Mouse (Mus musculus): ENCODE measurements around the gene Sec16b. TPM values are rescaled to one million over a fixed set of nuclear protein-coding genes. Genes with fewer than 3 reads are reported as not detected.
A peak's percentile ranks its signal among the peaks of the same experiment; 100 is the strongest.

Sec16b gene
- total and polyA plus RNA-seq, 3 experiments = 0.76 to 3.2 (median 1.2) TPM

DNA sequence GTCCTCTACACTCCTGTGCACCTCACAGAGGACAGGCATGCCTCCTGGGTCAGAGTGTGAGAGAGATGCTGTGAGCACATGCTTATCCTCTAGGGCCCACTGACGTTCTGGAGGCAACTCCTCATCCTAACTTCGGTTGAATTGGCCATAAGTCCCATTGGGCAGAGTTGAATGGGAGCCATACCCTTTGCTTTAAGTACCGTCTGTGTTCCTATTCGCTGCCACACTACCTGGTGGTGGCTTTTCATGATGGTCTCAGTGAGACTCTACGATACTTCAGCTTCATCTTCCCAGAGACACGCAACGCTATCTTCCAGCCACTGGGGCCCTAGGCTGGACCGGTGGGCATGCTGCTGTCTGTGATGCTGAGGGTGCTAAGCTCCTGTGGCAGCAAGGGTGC, 38.5 kb downstream of the Sec16b start:
- H3K27ac ChIP-seq = no peak overlapping the region
- no peak overlapping the region for H3K9ac ChIP-seq (ENCODE audit: low read depth, low read length)
- H3K4me1 ChIP-seq (ENCODE audit: control insufficient read depth, insufficient read depth, low read length) = no peaks in the 10 kb centered on the region
- TF ChIP-seq EP300 (IDR thresholded peaks at IDR 0.05; ENCODE audit: insufficient read depth, low read depth, low read length) (no peak), POLR2A (IDR thresholded peaks at IDR 0.05; ENCODE audit: insufficient read depth, low read depth, low read length) (no peak), CTCF (IDR thresholded peaks at IDR 0.05) (no peak)
- no peaks in the 10 kb centered on the region for H3K79me2 ChIP-seq (replicated peaks; ENCODE audit: control insufficient read depth, insufficient read depth, low read length)
- no peak overlapping the region for H3K4me3 ChIP-seq
- intact Hi-C loops (cut with DNase I) = no loop called here
- H3K36me3 ChIP-seq (ENCODE audit: control insufficient read depth, insufficient read depth, low read length) = no peaks in the 10 kb centered on the region
- no peak for DNase-seq
- WGBS = 89% methylated on average over 8 of the region's 8 CpGs
- H3K27me3 ChIP-seq (ENCODE audit: control insufficient read depth, insufficient read depth, low read length) = no peaks in the 10 kb centered on the region

GRCm38 (mm10) chr1:157547658-157548057, 41.1 kb downstream of the Sec16b start:
- intact Hi-C loops (cut with DNase I) = no loop called here
- Histone ChIP-seq H3K4me1 (ENCODE audit: control insufficient read depth, insufficient read depth, low read length) (no peaks in the 10 kb centered on the region), H3K9ac (ENCODE audit: low read depth, low read length) (no peak overlapping the region), H3K27me3 (ENCODE audit: control insufficient read depth, insufficient read depth, low read length) (no peaks in the 10 kb centered on the region), H3K79me2 (replicated peaks; ENCODE audit: control insufficient read depth, insufficient read depth, low read length) (no peaks in the 10 kb centered on the region), H3K36me3 (ENCODE audit: control insufficient read depth, insufficient read depth, low read length) (no peaks in the 10 kb centered on the region), H3K27ac (no peak overlapping the region), H3K4me3 (no peak overlapping the region)
- TF ChIP-seq CTCF (IDR thresholded peaks at IDR 0.05) (no peak), POLR2A (IDR thresholded peaks at IDR 0.05; ENCODE audit: insufficient read depth, low read depth, low read length) (no peak), EP300 (IDR thresholded peaks at IDR 0.05; ENCODE audit: insufficient read depth, low read depth, low read length) (no peak)
- no peak for DNase-seq
- 70% methylated on average over 5 of the region's 5 CpGs for WGBS

DNA sequence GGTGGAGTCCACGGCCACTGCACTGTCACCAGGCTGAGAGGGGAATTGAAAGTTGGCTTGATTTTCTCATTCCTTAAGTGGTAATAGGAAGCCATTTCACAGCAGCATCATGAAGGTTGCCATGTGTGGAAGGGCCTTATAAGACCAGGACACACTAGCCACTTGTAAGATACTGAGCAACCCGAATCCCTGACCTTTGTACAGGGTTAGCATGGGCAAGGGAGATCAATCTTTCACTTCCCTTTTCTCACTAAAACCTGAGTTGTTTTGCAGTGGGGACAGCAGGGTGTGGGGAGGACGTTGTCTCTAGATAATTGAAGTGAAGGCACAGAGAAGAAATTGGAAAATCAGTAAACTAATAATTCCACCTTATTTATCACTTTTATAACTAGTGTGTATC, 43.2 kb downstream of the Sec16b start:
- TF ChIP-seq CTCF (IDR thresholded peaks at IDR 0.05) (no peak), EP300 (IDR thresholded peaks at IDR 0.05; ENCODE audit: insufficient read depth, low read depth, low read length) (no peak), POLR2A (IDR thresholded peaks at IDR 0.05; ENCODE audit: insufficient read depth, low read depth, low read length) (no peak)
- intact Hi-C loops (cut with DNase I) = loop anchor here (5.0 kb wide), 1 partner anchor 1103 kb away; no protein-coding TSS in a partner anchor
- WGBS = 60% methylated on average over 3 of the region's 3 CpGs
- no peaks in the 10 kb centered on the region for H3K36me3 ChIP-seq (ENCODE audit: control insufficient read depth, insufficient read depth, low read length)
- no peak overlapping the region for H3K4me3 ChIP-seq
- no peaks in the 10 kb centered on the region for H3K79me2 ChIP-seq (replicated peaks; ENCODE audit: control insufficient read depth, insufficient read depth, low read length)
- no peak overlapping the region for H3K27ac ChIP-seq
- H3K4me1 ChIP-seq (ENCODE audit: control insufficient read depth, insufficient read depth, low read length) = no peaks in the 10 kb centered on the region
- no peak overlapping the region for H3K9ac ChIP-seq (ENCODE audit: low read depth, low read length)
- no peak for DNase-seq
- no peaks in the 10 kb centered on the region for H3K27me3 ChIP-seq (ENCODE audit: control insufficient read depth, insufficient read depth, low read length)

DNA sequence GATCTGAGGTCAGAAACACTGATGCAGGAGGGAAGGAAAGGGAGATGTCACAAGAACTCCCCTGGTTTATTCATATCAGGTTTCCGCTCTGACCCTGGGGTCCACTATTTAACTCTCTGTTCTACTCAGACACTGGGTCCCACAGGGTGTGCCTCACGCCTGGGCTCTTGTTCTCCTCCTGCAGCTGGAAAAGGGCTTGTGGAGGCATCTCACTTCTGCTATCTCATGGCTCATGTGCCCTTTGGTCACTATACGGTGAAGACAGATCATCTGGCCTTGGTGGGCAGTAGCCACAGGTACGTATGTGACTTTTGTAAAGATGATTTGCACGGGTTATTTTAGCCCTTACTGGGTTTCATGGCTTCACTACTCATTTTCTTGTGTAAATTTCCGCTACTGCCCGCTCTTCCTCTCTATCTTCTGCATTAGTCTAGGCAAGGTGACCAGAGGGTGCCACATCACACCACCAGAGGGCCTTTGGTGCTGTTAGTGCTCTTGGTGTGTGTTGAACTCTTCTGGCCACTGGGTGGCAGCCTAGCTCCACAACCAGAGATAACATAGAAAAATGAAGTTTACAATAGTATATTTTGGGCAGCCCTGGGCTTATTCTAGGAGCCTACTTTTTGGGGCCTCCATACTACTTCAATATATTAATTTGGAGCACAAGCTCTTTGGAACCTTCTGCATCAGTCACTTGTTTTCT, 46.4 kb downstream of the Sec16b start:
- Histone ChIP-seq H3K36me3 (ENCODE audit: control insufficient read depth, insufficient read depth, low read length) (no peaks in the 10 kb centered on the region), H3K27ac (no peak overlapping the region), H3K4me1 (ENCODE audit: control insufficient read depth, insufficient read depth, low read length) (no peaks in the 10 kb centered on the region), H3K27me3 (ENCODE audit: control insufficient read depth, insufficient read depth, low read length) (no peaks in the 10 kb centered on the region), H3K9ac (ENCODE audit: low read depth, low read length) (no peak overlapping the region), H3K4me3 (no peak overlapping the region), H3K79me2 (replicated peaks; ENCODE audit: control insufficient read depth, insufficient read depth, low read length) (no peaks in the 10 kb centered on the region)
- DNase-seq = peak; percentile 38 to 42
- TF ChIP-seq EP300 (IDR thresholded peaks at IDR 0.05; ENCODE audit: insufficient read depth, low read depth, low read length) (0 out of 2 replicates have a peak, but pooled peaks have one; percentile 39), CTCF (IDR thresholded peaks at IDR 0.05) (peak; percentile 88), POLR2A (IDR thresholded peaks at IDR 0.05; ENCODE audit: insufficient read depth, low read depth, low read length) (no peak)
- WGBS = 67% methylated on average over 7 of the region's 7 CpGs
- intact Hi-C loops (cut with DNase I) = loop anchor here (5.0 kb wide), 1 partner anchor 1099 kb away; no protein-coding TSS in a partner anchor

DNA sequence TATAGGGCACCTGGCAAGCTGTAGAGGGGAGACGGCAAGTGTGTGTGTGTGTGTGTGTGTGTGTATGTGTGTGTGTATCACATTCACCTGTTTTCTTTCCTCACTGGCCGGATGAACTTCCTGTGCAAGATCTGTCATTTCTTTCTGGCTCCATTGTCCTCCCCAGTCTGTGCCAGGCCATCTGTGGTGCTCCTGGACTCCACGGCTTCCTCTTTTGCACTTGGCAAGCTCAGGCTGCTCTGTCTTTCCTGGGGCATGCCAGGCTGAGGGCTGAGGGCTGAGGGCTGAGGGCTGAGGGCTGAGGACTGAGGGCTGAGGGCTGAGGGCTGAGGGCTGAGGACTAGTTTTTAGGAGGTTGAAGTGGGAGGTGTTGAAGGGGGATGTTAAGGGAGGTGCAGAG, 47.6 kb downstream of the Sec16b start:
- Histone ChIP-seq H3K27ac (no peak overlapping the region), H3K9ac (ENCODE audit: low read depth, low read length) (no peak overlapping the region), H3K79me2 (replicated peaks; ENCODE audit: control insufficient read depth, insufficient read depth, low read length) (no peaks in the 10 kb centered on the region), H3K27me3 (ENCODE audit: control insufficient read depth, insufficient read depth, low read length) (no peaks in the 10 kb centered on the region), H3K36me3 (ENCODE audit: control insufficient read depth, insufficient read depth, low read length) (no peaks in the 10 kb centered on the region), H3K4me3 (no peak overlapping the region), H3K4me1 (ENCODE audit: control insufficient read depth, insufficient read depth, low read length) (no peaks in the 10 kb centered on the region)
- TF ChIP-seq CTCF (IDR thresholded peaks at IDR 0.05) = no peak
- TF ChIP-seq POLR2A (IDR thresholded peaks at IDR 0.05; ENCODE audit: insufficient read depth, low read depth, low read length) = no peak
- no peak for TF ChIP-seq EP300 (IDR thresholded peaks at IDR 0.05; ENCODE audit: insufficient read depth, low read depth, low read length)
- intact Hi-C loops (cut with DNase I) = loop anchor here (5.0 kb wide), 1 partner anchor 1098 kb away; no protein-coding TSS in a partner anchor
- WGBS = 18% methylated on average over 3 of the region's 3 CpGs
- peak in 1 of 2 experiments; percentile 24 for DNase-seq

Data from heart, adult 2 months (tissue).